Mouse (Mus musculus) liver, embryonic 14.5 days (tissue): ENCODE results near the gene Rfx2. TPM values are rescaled to one million over a fixed set of nuclear protein-coding genes. Genes with fewer than 3 reads are reported as not detected.

Source experiments
- ATAC-seq: fragments of 200-750 bp; cut with Nextera tagmentation; 2 replicates; pipeline ENCODE4 v1.8.0; 2017; ENCODE audit warnings: moderate number of reproducible peaks, mild to moderate bottlenecking, moderate library complexity; ENCODE audit not compliant: insufficient read depth
- DNase-seq, 3 experiments: peaks; one replicate each; pipeline ENCODE4 v3.0.0-alpha.2; 2012 to 2013; ENCODE audit warnings: low read depth in 3 of 3, low spot score in 3 of 3
- H3K27ac ChIP-seq: fragments of 300-500 bp; sonication (generic); 2 replicates; pipeline ENCODE4 v1.5.1; 2014; ENCODE audit warnings: moderate library complexity, mild to moderate bottlenecking, control low read depth, inconsistent platforms
- H3K27me3 ChIP-seq: fragments of 300-500 bp; sonication (generic); 2 replicates; pipeline ENCODE4 v1.6.1; 2014; ENCODE audit warnings: mild to moderate bottlenecking, low read length, moderate library complexity; ENCODE audit not compliant: control insufficient read depth, insufficient read depth
- H3K36me3 ChIP-seq: fragments of 300-500 bp; sonication (generic); replicated peaks from 2 replicates; pipeline ENCODE4 v1.6.1; 2014; ENCODE audit warnings: low read depth; ENCODE audit not compliant: control insufficient read depth, insufficient read depth
- H3K4me1 ChIP-seq, 2 experiments: fragments of 200-500 bp in 1 of 2; fragments of 300-500 bp in 1 of 2; sonication (generic) in 1 of 2; replicated peaks; 2 replicates each; pipeline ENCODE4 v1.6.1; 2012 to 2014; ENCODE audit warnings: antibody characterized with exemption in 1 of 2, inconsistent platforms in 1 of 2, low read length in 1 of 2; ENCODE audit not compliant: control insufficient read depth in 2 of 2, insufficient read depth in 2 of 2
- H3K4me2 ChIP-seq: fragments of 300-500 bp; sonication (generic); 2 replicates; pipeline ENCODE4 v1.6.1; 2014; ENCODE audit warnings: low read depth, mild to moderate bottlenecking, control low read depth, moderate library complexity
- H3K4me3 ChIP-seq, 2 experiments: fragments of 200-500 bp in 1 of 2; fragments of 300-500 bp in 1 of 2; sonication (generic) in 1 of 2; 2 replicates each; pipeline ENCODE4 v1.5.1; 2012 to 2014; ENCODE audit warnings: low read depth in 2 of 2, low read length in 2 of 2, mild to moderate bottlenecking in 2 of 2, control low read depth in 1 of 2, inconsistent platforms in 1 of 2, moderate library complexity in 1 of 2; ENCODE audit not compliant: insufficient read depth in 1 of 2
- H3K9ac ChIP-seq: fragments of 300-500 bp; sonication (generic); replicated peaks from 2 replicates; pipeline ENCODE4 v1.6.1; 2014; ENCODE audit warnings: mild to moderate bottlenecking, control low read depth, moderate library complexity
- H3K9me3 ChIP-seq: fragments of 300-500 bp; sonication (generic); 2 replicates; pipeline ENCODE4 v1.6.1; 2016; ENCODE audit warnings: low read length, mixed read lengths; ENCODE audit not compliant: control insufficient read depth
- CTCF ChIP-seq: IDR thresholded peaks from 2 replicates; pipeline ENCODE4 v1.5.1; 2016; ENCODE audit warnings: antibody characterized with exemption, low read depth, control low read depth
- EP300 ChIP-seq: IDR thresholded peaks from 2 replicates; pipeline ENCODE4 v1.6.1; 2016; ENCODE audit warnings: antibody characterized with exemption, low read depth
- WGBS: fragments of 180-500 bp; shearing (Covaris S2); extraction: QIAGEN DNeasy Blood & Tissue Kit; methylation state at CpG from one replicate; pipeline ENCODE4 v1.1.7; 2014; ENCODE audit not compliant: insufficient replicate concordance; 5-methylcytosine and 5-hydroxymethylcytosine counted together
- polyA plus RNA-seq, 2 experiments: library from polyadenylated mRNA; depleted of rRNA in 1 of 2; stranded (reverse) in 1 of 2; unstranded in 1 of 2; fragments of >200 nt; fragmentation: Nextera tagmentation in 1 of 2; extraction: Ambion mirVana in 1 of 2; gene quantifications; 2 replicates each; pipeline versions ENCODE4 v1.2.1 to v1.2.3; 2012 to 2014

The Rfx2 gene
- polyA plus RNA-seq (2012; rRNA removed) (10.7 and 12.6 TPM in 2 replicates), polyA plus RNA-seq (2014; fragmentation: Nextera tagmentation; extraction: Ambion mirVana) (6.8 and 8.5 TPM in 2 replicates)

DNA sequence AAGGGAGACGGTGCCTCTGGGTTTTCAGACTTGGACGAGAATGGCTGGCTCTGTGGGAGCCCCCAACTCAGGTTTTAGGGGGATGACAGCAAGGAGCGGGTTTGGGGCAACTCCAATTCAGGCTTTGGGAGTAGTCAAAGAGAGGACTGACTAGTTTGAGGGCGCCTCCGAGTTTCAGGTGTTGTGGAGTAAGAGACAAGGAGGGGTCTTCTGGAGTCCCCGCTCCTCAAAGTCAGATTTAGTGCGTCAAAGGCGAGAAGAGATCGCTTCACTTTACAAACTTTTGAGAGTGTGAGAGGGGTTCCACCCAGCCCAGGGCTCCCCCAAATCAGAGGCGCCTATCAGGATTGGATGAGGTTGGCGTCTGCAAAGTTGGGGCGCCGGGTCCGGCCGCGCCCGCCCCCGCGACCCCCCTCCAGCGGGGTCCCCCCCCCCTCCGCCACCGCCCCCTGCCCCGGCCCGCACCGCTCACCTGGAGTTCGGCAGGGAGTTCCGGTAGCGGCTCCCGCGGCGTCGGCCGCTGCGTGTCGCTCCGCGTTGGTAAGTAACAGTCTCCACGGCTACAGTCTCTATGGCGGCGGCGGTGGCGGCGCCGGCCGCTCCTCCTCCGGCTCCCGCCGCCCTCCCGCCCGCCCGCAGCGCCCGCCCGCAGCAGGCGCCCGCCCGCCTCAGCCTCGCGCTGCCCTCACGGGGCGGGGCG lies at the start of gene Rfx2:
TSS of gene Rfx2 (minus strand) at position 603 of the 700 bp plus-strand sequence.
- peak within 1 kb of the TSS; percentile 87 to 90 for H3K4me3 ChIP-seq
- H3K27me3 ChIP-seq: no peaks in the 10 kb centered on the region; the same call in 1 of the 2 replicates
- no peaks in the 10 kb centered on the region for H3K36me3 ChIP-seq
- H3K9ac ChIP-seq: peak within 1 kb of the TSS; percentile 95
- ATAC-seq: peak; percentile 7
- peak within 1 kb of the TSS; percentile 94 for H3K4me2 ChIP-seq
- peaks cover 40 to 44% of the 10 kb centered on the region in 2 experiments for H3K4me1 ChIP-seq
- no peaks in the 10 kb centered on the region for H3K9me3 ChIP-seq
- WGBS: 1% methylated on average over 50 of the region's 62 CpGs
- H3K27ac ChIP-seq: peak within 1 kb of the TSS; percentile 93
- TF ChIP-seq EP300 (no peak), CTCF (no peak)
- DNase-seq: peak in 1 of 3 experiments; percentile 22

DNA sequence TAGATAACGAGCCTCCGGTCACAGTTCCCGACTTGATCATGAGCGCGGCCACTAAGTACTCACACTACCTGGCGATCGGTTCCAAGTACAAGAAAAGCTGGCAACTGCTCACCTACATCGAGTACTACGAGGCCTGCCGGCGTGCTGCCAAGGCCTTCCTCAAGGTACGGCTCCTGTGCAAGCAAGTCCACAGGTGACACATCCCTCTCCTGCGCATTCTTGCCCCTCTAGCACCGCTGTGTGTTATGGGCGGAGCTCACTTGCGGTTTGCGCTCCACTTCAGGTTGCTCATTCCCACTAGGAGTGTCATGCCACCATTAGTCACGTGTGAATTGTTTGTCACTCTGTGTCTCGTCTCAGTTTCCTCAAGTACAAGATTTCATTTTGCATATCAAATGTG lies 46.6 kb upstream of the Rfx2 start:
- Histone ChIP-seq H3K27ac (no peak overlapping the region), H3K9me3 (no peaks in the 10 kb centered on the region), H3K27me3 (no peaks in the 10 kb centered on the region), H3K4me2 (no peak overlapping the region), H3K4me3 (no peak overlapping the region), H3K4me1 (no peaks in the 10 kb centered on the region), H3K36me3 (no peaks in the 10 kb centered on the region), H3K9ac (no peak overlapping the region)
- ATAC-seq (no peak), DNase-seq (no peak)
- 78% methylated on average over 19 of the region's 19 CpGs for WGBS
- TF ChIP-seq CTCF: no peak
- TF ChIP-seq EP300: no peak

DNA sequence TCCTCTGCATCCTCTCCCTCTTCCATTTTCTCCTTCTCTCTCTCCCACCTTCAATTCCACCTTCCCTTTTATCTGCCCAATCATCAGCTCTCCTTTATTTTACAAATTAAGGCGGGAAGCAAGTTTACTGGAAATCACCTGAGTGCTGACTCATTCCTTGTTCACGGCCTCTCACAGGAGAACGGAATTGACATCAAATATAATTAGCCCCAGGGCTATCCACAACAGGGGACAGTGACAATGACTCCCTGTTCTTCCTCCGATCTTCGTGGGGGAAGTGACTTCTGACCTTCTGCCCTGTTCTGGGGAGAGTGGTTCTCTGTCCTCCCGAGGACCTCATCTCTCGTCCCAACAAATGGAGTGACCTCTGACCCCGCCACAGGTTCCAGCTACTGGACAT lies 46.2 kb upstream of the Rfx2 start:
- no peak for ATAC-seq
- H3K4me1 ChIP-seq: no peaks in the 10 kb centered on the region
- no peak overlapping the region for H3K9ac ChIP-seq
- no peak for DNase-seq
- no peak overlapping the region for H3K27ac ChIP-seq
- H3K4me2 ChIP-seq: no peak overlapping the region
- H3K27me3 ChIP-seq: no peaks in the 10 kb centered on the region
- TF ChIP-seq EP300: no peak
- no peak overlapping the region for H3K4me3 ChIP-seq
- H3K9me3 ChIP-seq: no peaks in the 10 kb centered on the region
- 48% methylated on average over 8 of the region's 8 CpGs for WGBS
- no peaks in the 10 kb centered on the region for H3K36me3 ChIP-seq

DNA sequence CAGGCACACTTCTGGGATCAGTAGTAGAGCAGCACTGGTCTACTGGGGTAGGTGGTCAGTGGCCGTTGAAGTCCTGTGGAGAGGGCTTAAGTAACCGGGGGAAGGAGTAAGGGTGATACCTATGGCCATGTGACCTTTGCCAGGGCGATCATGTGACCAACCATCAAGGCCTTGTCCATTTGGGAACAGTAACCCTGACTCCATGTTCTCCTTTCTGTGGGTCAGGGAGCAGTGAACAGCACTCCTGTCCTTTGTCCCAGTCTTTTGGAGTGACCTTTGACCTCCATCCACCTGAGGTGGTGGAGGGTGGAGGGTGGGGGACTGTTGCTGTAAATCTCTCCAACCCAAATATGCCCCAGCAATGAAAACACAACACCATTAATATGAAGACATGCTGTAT lies 45.7 kb upstream of the Rfx2 start:
- H3K36me3 ChIP-seq: no peaks in the 10 kb centered on the region
- no peaks in the 10 kb centered on the region for H3K9me3 ChIP-seq
- DNase-seq (no peak), ATAC-seq (no peak)
- no peak overlapping the region for H3K4me2 ChIP-seq
- TF ChIP-seq EP300 (no peak), CTCF (no peak)
- H3K27me3 ChIP-seq: no peaks in the 10 kb centered on the region
- no peak overlapping the region for H3K9ac ChIP-seq
- H3K4me3 ChIP-seq: no peak overlapping the region
- WGBS: 56% methylated on average over 3 of the region's 3 CpGs
- no peaks in the 10 kb centered on the region for H3K4me1 ChIP-seq
- no peak overlapping the region for H3K27ac ChIP-seq

DNA sequence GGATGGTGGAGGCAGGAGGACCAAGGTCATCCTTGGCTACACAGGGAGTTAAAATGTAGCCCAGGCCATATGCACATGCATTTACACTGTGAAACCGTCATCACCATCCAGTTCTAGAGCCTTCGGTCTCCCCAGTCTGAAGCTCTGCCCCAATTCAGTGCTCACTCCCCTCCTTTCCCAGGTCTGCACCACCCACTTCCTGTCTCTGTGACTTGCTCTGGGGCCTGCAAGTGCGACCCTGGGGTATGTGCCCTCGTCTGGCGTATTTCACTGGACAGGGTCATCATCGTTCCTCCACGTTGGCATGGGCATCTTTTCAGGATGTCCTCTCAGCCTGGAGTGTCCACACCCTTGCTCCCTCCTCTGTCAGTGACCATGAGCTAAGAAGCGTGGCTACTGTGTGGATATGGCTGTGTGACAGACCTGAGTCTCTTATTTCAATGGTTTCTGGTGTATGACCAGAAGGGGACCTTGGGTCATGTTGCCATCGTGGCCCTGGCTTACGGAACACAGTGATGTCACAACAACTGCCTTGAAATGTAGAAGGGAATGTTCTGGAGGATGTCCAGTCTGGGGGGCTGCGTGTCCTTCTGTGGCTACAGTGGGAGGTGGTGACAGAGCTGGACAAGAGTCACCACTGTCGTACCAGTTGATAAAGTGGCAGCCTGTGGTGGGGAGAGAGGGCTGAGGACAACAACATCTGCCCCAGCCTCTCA lies 44.3 kb upstream of the Rfx2 start, which contains the start of gene 1700061G19Rik:
TSS of gene 1700061G19Rik (plus strand) at position 542 of the 716 bp plus-strand sequence.
- TF ChIP-seq EP300 (no peak), CTCF (no peak)
- Histone ChIP-seq H3K27me3 (no peaks in the 10 kb centered on the region), H3K4me3 (no peak within 1 kb of the TSS), H3K36me3 (no peaks in the 10 kb centered on the region), H3K27ac (no peak within 1 kb of the TSS), H3K4me1 (no peaks in the 10 kb centered on the region), H3K9ac (no peak within 1 kb of the TSS), H3K9me3 (no peaks in the 10 kb centered on the region), H3K4me2 (no peak within 1 kb of the TSS)
- WGBS: 53% methylated on average over 12 of the region's 12 CpGs
- DNase-seq (no peak), ATAC-seq (no peak)
